In genomic region chr3:69717476-69717875, GRCm38 (mm10) we compare ENCODE assay signal across 17 mouse cellular contexts. TPM values are rescaled to one million over a fixed set of nuclear protein-coding genes. Genes with fewer than 3 reads are reported as not detected.
A peak's percentile ranks its signal among the peaks of the same experiment; 100 is the strongest.
DNase-seq lines count a peak whose midpoint lies in the region; ATAC-seq and TF ChIP-seq lines count a peak whose summit lies in the region.
"Had no signal": no experiment of that assay in that cellular context is flagged by ENCODE, and none has a peak within 500 bp of the region (broad histone marks: within the 10 kb centered on the region; RNA-seq: fewer than 3 reads in every experiment).

No protein-coding gene starts in this region.

- TF ChIP-seq EP300 in lung, postnatal 0 days (IDR thresholded peaks at IDR 0.05), result no peak

- H3K4me1 ChIP-seq in forebrain, embryonic 14.5 days (ENCODE audit: control insufficient read depth, insufficient read depth, low read length), result no peaks in the 10 kb centered on the region
- H3K4me1 ChIP-seq in forebrain, embryonic 13.5 days, result no peaks in the 10 kb centered on the region
- no peaks in the 10 kb centered on the region for H3K4me1 ChIP-seq in lung, postnatal 0 days (ENCODE audit: insufficient read depth, low read depth, low read length)
- H3K4me1 ChIP-seq: heart, embryonic 10.5 days; hindbrain, embryonic 12.5 days; intestine, embryonic 15.5 days had no signal

- H3K27ac ChIP-seq in forebrain, embryonic 14.5 days (ENCODE audit: low read depth, low read length), result no peak overlapping the region
- H3K27ac ChIP-seq in forebrain, embryonic 13.5 days, result no peak overlapping the region
- H3K27ac ChIP-seq in lung, postnatal 0 days (ENCODE audit: low read length), result no peak overlapping the region
- H3K27ac ChIP-seq: heart, embryonic 10.5 days; hindbrain, embryonic 12.5 days; intestine, embryonic 15.5 days had no signal

- H3K27me3 ChIP-seq in forebrain, embryonic 14.5 days (replicated peaks; ENCODE audit: control insufficient read depth, insufficient read depth, low read length), result 0 out of 2 replicates have a peak, but pooled peaks cover 3% of the 10 kb centered on the region
- H3K27me3 ChIP-seq in forebrain, embryonic 13.5 days, result peaks cover 18% of the 10 kb centered on the region
- no peaks in the 10 kb centered on the region for H3K27me3 ChIP-seq in lung, postnatal 0 days (replicated peaks; ENCODE audit: insufficient read depth, low read length)
- H3K27me3 ChIP-seq: hindbrain, embryonic 12.5 days; intestine, embryonic 15.5 days had no signal

- peak; percentile 53 for DNase-seq in forebrain, embryonic 14.5 days (ENCODE audit: low spot score)
- peak; percentile 13 for DNase-seq in lung, postnatal 0 days (ENCODE audit: low spot score)
- no peak for DNase-seq in lung, adult 18-20 months
- DNase-seq in brain, adult 2 months (ENCODE audit: low read depth, low spot score), result peak; percentile 13
- no peak for DNase-seq in layer of hippocampus, adult 9-11 months
- DNase-seq: adrenal gland, postnatal 14 days; cerebellum, adult 2 months; cerebellum, postnatal 36 days; gastrocnemius, postnatal 10 days; heart, adult 18-20 months; heart, postnatal 10 days; heart, postnatal 4 days; kidney, adult 2 months had no signal

- WGBS in forebrain, embryonic 14.5 days, result 62% methylated on average over 6 of the region's 6 CpGs
- WGBS in forebrain, embryonic 13.5 days, result 77% methylated on average over 6 of the region's 6 CpGs
- 62% methylated on average over 6 of the region's 6 CpGs for WGBS in lung, postnatal 0 days

- no peaks in the 10 kb centered on the region for H3K36me3 ChIP-seq in forebrain, embryonic 14.5 days (ENCODE audit: control insufficient read depth, insufficient read depth, low read length)
- no peaks in the 10 kb centered on the region for H3K36me3 ChIP-seq in forebrain, embryonic 13.5 days (ENCODE audit: poor library complexity, severe bottlenecking)
- no peaks in the 10 kb centered on the region for H3K36me3 ChIP-seq in lung, postnatal 0 days (ENCODE audit: insufficient read depth, low read length)
- H3K36me3 ChIP-seq: heart, embryonic 10.5 days; hindbrain, embryonic 12.5 days; intestine, embryonic 15.5 days had no signal

- H3K9ac ChIP-seq in forebrain, embryonic 14.5 days (ENCODE audit: low read length), result no peak overlapping the region
- no peak overlapping the region for H3K9ac ChIP-seq in forebrain, embryonic 13.5 days
- H3K9ac ChIP-seq in lung, postnatal 0 days (replicated peaks; ENCODE audit: low read depth), result no peak overlapping the region
- H3K9ac ChIP-seq: hindbrain, embryonic 12.5 days; intestine, embryonic 15.5 days had no signal

- no peak for ATAC-seq in forebrain, embryonic 14.5 days
- no peak for ATAC-seq in forebrain, embryonic 13.5 days
- no peak for ATAC-seq in lung, postnatal 0 days
- ATAC-seq: intestine, embryonic 15.5 days had no signal

- H3K4me3 ChIP-seq in forebrain, embryonic 14.5 days (ENCODE audit: low read depth, low read length), result no peak overlapping the region
- no peak overlapping the region for H3K4me3 ChIP-seq in forebrain, embryonic 13.5 days
- H3K4me3 ChIP-seq in lung, postnatal 0 days (ENCODE audit: low read depth, low read length), result no peak overlapping the region
- H3K4me3 ChIP-seq: heart, embryonic 10.5 days; hindbrain, embryonic 12.5 days; intestine, embryonic 15.5 days had no signal

- H3K4me2 ChIP-seq in forebrain, embryonic 14.5 days (ENCODE audit: low read length), result no peak overlapping the region
- H3K4me2 ChIP-seq in forebrain, embryonic 13.5 days, result no peak overlapping the region
- no peak overlapping the region for H3K4me2 ChIP-seq in lung, postnatal 0 days (replicated peaks; ENCODE audit: low read depth, low read length)
- H3K4me2 ChIP-seq: hindbrain, embryonic 12.5 days; intestine, embryonic 15.5 days had no signal

- H3K9me3 ChIP-seq in forebrain, embryonic 14.5 days (replicated peaks; ENCODE audit: control insufficient read depth, low read length), result no peaks in the 10 kb centered on the region
- no peaks in the 10 kb centered on the region for H3K9me3 ChIP-seq in forebrain, embryonic 13.5 days (replicated peaks)
- H3K9me3 ChIP-seq in lung, postnatal 0 days (ENCODE audit: low read length), result no peaks in the 10 kb centered on the region
- H3K9me3 ChIP-seq: heart, embryonic 10.5 days; hindbrain, embryonic 12.5 days; intestine, embryonic 15.5 days had no signal

- TF ChIP-seq CTCF in lung, postnatal 0 days (IDR thresholded peaks at IDR 0.05), result no peak

RNA-seq across cellular contexts. Expression of gene Nmd3, which starts 4.3 kb away (rescaled TPM):
- polyA plus RNA-seq in forebrain, embryonic 14.5 days (2014; fragmentation: Nextera tagmentation; extraction: Ambion mirVana), result 132 and 136 TPM in 2 replicates
- 113 and 126 TPM in 2 replicates for polyA plus RNA-seq in forebrain, embryonic 13.5 days (2015; fragmentation: Nextera tagmentation; extraction: Ambion mirVana)
- 69.4 and 70.9 TPM in 2 replicates for polyA plus RNA-seq in lung, postnatal 0 days (2015; fragmentation: Nextera tagmentation; extraction: Ambion mirVana)

Comparison
In these comparisons a context has a peak if more than half of its experiments do, and no peak if none do; other contexts are left out.
1. DNase-seq: peak in forebrain, embryonic 14.5 days (single experiment), lung, postnatal 0 days (single experiment) and brain, adult 2 months (single experiment); none in lung, adult 18-20 months (0 of 2) and layer of hippocampus, adult 9-11 months (single experiment).